7 mouse cellular contexts compared by ENCODE assay signal in genomic region chr12:104440087-104440760, GRCm38 (mm10). TPM values are rescaled to one million over a fixed set of nuclear protein-coding genes. Genes with fewer than 3 reads are reported as not detected.
DNase-seq lines count a peak whose midpoint lies in the region; ATAC-seq lines count a peak whose summit lies in the region.

No protein-coding gene starts in this region.

- no peaks in the 10 kb centered on the region for H3K36me3 ChIP-seq in intestine, embryonic 16.5 days (ENCODE audit: control insufficient read depth, insufficient read depth, low read length)
- H3K36me3 ChIP-seq in midbrain, embryonic 13.5 days: no peaks in the 10 kb centered on the region

- H3K9me3 ChIP-seq in intestine, embryonic 16.5 days (ENCODE audit: control insufficient read depth, low read length): no peaks in the 10 kb centered on the region
- H3K9me3 ChIP-seq in midbrain, embryonic 13.5 days: no peaks in the 10 kb centered on the region

- H3K9ac ChIP-seq in intestine, embryonic 16.5 days (ENCODE audit: low read depth, low read length): peak overlapping the region; percentile 42; the same call in 1 of the 2 replicates
- H3K9ac ChIP-seq in midbrain, embryonic 13.5 days (replicated peaks): 0 out of 2 replicates have a peak overlapping the region, but pooled peaks have one; percentile 11

- 10% methylated on average over 22 of the region's 22 CpGs for WGBS in intestine, embryonic 16.5 days
- 10% methylated on average over 22 of the region's 22 CpGs for WGBS in midbrain, embryonic 13.5 days

- no peak overlapping the region for H3K27ac ChIP-seq in intestine, embryonic 16.5 days (ENCODE audit: low read length)
- H3K27ac ChIP-seq in midbrain, embryonic 13.5 days: no peak overlapping the region

- ATAC-seq in intestine, embryonic 16.5 days: peak; percentile 48; the same call in 1 of the 2 replicates
- ATAC-seq in midbrain, embryonic 13.5 days: peak; percentile 63

- H3K4me1 ChIP-seq in intestine, embryonic 16.5 days (ENCODE audit: control insufficient read depth, insufficient read depth, low read length): no peaks in the 10 kb centered on the region
- 0 out of 2 replicates have a peak, but pooled peaks cover 3% of the 10 kb centered on the region for H3K4me1 ChIP-seq in midbrain, embryonic 13.5 days (replicated peaks)

- H3K27me3 ChIP-seq in intestine, embryonic 16.5 days (replicated peaks; ENCODE audit: control insufficient read depth, insufficient read depth, low read length): peaks cover 5% of the 10 kb centered on the region; the same call in 1 of the 2 replicates
- peaks cover 23% of the 10 kb centered on the region for H3K27me3 ChIP-seq in midbrain, embryonic 13.5 days

- intact Hi-C loops in left cerebral cortex, postnatal 10 days (cut with DNase I): loop anchor here (5.0 kb wide), 2 partner anchors 257 to 497 kb away; no protein-coding TSS in a partner anchor

- no peak overlapping the region for H3K4me2 ChIP-seq in intestine, embryonic 16.5 days (ENCODE audit: low read depth, low read length)
- H3K4me2 ChIP-seq in midbrain, embryonic 13.5 days (replicated peaks): no peak overlapping the region

- no peak overlapping the region for H3K4me3 ChIP-seq in intestine, embryonic 16.5 days (ENCODE audit: low read length)
- H3K4me3 ChIP-seq in midbrain, embryonic 13.5 days (replicated peaks): no peak overlapping the region

- DNase-seq in adrenal gland, postnatal 36 days: peak; percentile 85 to 88
- DNase-seq in embryo, embryonic 11.5 days (ENCODE audit: low read depth, low spot score): peak; percentile 78
- DNase-seq in gastrocnemius, postnatal 4 days (ENCODE audit: low spot score in 2 of 2): peak; percentile 81 to 84
- peak; percentile 82 to 85 for DNase-seq in left cerebral cortex, postnatal 10 days (ENCODE audit: extremely low spot score in 1 of 2, low spot score in 2 of 2)
- peak; percentile 4 to 25 for DNase-seq in spleen, postnatal 36 days (ENCODE audit: low spot score in 2 of 2)

RNA-seq across cellular contexts. Expression of gene Gsc, which starts 32.9 kb away (rescaled TPM):
- total RNA-seq in adrenal gland, postnatal 36 days (2021): not detected
- total RNA-seq in gastrocnemius, postnatal 4 days (2021): 1 to 10 TPM in 1 of 2 experiments, under 1 TPM in 1; 0.41 to 1.3 TPM
- 0.23 and 0.24 TPM in 2 replicates for polyA plus RNA-seq in intestine, embryonic 16.5 days (2015; fragmentation: Nextera tagmentation; extraction: Ambion mirVana)
- not detected for total RNA-seq in left cerebral cortex, postnatal 10 days (2021)
- 0.32 TPM in 1 of 2 replicates, not detected in the other for polyA plus RNA-seq in midbrain, embryonic 13.5 days (2015; fragmentation: Nextera tagmentation; extraction: Ambion mirVana)

RNA-seq across cellular contexts. Expression of gene Serpina3n, which starts 33.7 kb away (rescaled TPM):
- 10 to 100 TPM in 1 of 2 experiments, 1 to 10 TPM in 1; 4.4 to 18.2 TPM for total RNA-seq in adrenal gland, postnatal 36 days (2021)
- total RNA-seq in gastrocnemius, postnatal 4 days (2021): 1 to 10 TPM; 1.3 to 1.8 TPM
- polyA plus RNA-seq in intestine, embryonic 16.5 days (2015; fragmentation: Nextera tagmentation; extraction: Ambion mirVana): 0.12 TPM in 2 replicates
- total RNA-seq in left cerebral cortex, postnatal 10 days (2021): 1 to 10 TPM; 4.2 to 6.9 TPM
- polyA plus RNA-seq in midbrain, embryonic 13.5 days (2015; fragmentation: Nextera tagmentation; extraction: Ambion mirVana): not detected in 2 replicates

Comparison
In these comparisons a context has a peak if more than half of its experiments do, and no peak if none do; other contexts are left out.
1. DNase-seq: peak in every context shown above with its lines; median percentile 86 in adrenal gland, postnatal 36 days; 84 in left cerebral cortex, postnatal 10 days; 82 in gastrocnemius, postnatal 4 days; 78 in embryo, embryonic 11.5 days; 14 in spleen, postnatal 36 days.